Mouse (Mus musculus): ENCODE results near the gene Tmem258. TPM values are rescaled to one million over a fixed set of nuclear protein-coding genes. Genes with fewer than 3 reads are reported as not detected.

Gene Tmem258
- polyA plus RNA-seq, 1 experiment from 2014 or later = 349 TPM

DNA sequence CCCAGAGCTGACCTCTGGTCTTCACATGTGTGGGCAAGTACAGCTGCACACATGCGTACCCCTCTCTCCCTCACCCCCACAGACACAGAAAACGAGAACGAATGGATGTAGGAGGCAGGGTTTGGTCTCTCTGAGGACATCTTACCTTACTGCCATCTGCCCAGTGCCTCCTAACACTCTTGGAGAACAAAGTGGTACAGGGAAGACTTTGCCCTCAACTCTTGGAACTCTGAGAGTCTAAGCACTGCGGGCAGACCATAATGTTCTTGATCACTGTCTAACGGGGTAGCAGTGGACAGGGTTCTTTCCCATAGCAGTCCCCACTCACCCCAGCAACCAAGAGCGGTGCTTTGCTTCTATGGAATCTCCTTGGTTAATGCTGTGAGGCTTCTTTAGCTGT lies 14.8 kb upstream of the Tmem258 start:
- 0 out of 2 replicates have a peak, but pooled peaks cover 7% of the 10 kb centered on the region for H3K4me1 ChIP-seq (replicated peaks; ENCODE audit: control insufficient read depth, insufficient read depth, low read length)
- H3K9me3 ChIP-seq (ENCODE audit: control insufficient read depth, low read length) = no peaks in the 10 kb centered on the region
- no peak overlapping the region for H3K4me3 ChIP-seq (ENCODE audit: low read depth, low read length)
- H3K27ac ChIP-seq (ENCODE audit: low read depth, low read length) = no peak overlapping the region
- no peak overlapping the region for H3K9ac ChIP-seq (ENCODE audit: low read depth, low read length)
- WGBS = 95% methylated on average over 6 of the region's 6 CpGs
- H3K36me3 ChIP-seq (ENCODE audit: control insufficient read depth, insufficient read depth, low read length) = peaks cover 37% of the 10 kb centered on the region
- no peaks in the 10 kb centered on the region for H3K27me3 ChIP-seq (ENCODE audit: control insufficient read depth, insufficient read depth, low read length)
- no peak for DNase-seq (ENCODE audit: low spot score)
- ATAC-seq (ENCODE audit: low FRiP score) = no peak
- no peak overlapping the region for H3K4me2 ChIP-seq (replicated peaks; ENCODE audit: low read depth, low read length)

DNA sequence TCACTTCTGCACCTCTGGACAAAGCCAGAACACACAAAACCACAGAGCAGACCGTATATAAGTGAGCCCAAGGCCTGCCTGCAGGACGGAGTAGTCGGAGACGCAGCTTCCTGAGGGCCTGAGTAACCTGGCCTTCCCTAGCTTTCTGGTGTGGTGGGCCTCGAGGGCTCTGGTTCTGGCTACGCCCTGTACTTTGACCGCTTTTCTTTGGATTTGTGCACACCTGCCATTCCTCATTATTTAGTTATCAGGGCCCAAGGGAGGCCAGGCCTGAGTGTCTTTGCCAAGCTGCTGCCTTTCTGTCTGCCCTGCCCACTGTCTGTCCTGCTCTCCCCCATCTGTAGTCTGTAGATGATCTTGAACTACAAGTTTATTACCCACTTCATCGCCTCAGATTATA lies 13.9 kb upstream of the Tmem258 start:
- Histone ChIP-seq H3K4me3 (ENCODE audit: low read depth, low read length) (no peak overlapping the region), H3K9me3 (ENCODE audit: control insufficient read depth, low read length) (no peaks in the 10 kb centered on the region), H3K4me2 (replicated peaks; ENCODE audit: low read depth, low read length) (no peak overlapping the region), H3K4me1 (replicated peaks; ENCODE audit: control insufficient read depth, insufficient read depth, low read length) (0 out of 2 replicates have a peak, but pooled peaks cover under 1% of the 10 kb centered on the region), H3K36me3 (ENCODE audit: control insufficient read depth, insufficient read depth, low read length) (peaks cover 43% of the 10 kb centered on the region), H3K27ac (ENCODE audit: low read depth, low read length) (no peak overlapping the region), H3K27me3 (ENCODE audit: control insufficient read depth, insufficient read depth, low read length) (no peaks in the 10 kb centered on the region), H3K9ac (ENCODE audit: low read depth, low read length) (no peak overlapping the region)
- ATAC-seq (ENCODE audit: low FRiP score) (no peak), DNase-seq (ENCODE audit: low spot score) (no peak)
- WGBS = 89% methylated on average over 8 of the region's 8 CpGs

DNA sequence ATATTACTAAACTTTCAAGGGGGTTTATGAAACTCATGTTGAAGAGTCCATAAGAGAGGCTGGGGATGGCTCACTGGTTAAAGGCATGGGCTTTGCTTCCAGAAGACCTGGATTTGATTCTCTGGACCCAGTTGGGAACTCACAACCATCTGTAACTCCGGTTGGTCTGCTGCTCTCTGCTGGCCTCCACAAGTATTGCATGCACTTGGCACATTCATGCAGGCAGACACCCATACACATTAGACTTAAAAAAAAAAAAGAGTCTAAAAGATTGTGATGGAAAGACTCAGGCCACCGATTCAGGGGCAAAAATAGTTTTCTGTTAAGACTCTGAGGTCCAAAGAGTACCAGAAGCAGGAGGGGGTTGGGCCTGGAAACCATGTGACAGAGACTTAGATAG lies 13.0 kb upstream of the Tmem258 start:
- H3K4me3 ChIP-seq (ENCODE audit: low read depth, low read length) = no peak overlapping the region
- ATAC-seq (ENCODE audit: low FRiP score) (peak; percentile 15; the same call in 1 of the 2 replicates), DNase-seq (ENCODE audit: low spot score) (peak; percentile 82)
- no peak overlapping the region for H3K27ac ChIP-seq (ENCODE audit: low read depth, low read length)
- WGBS = 53% methylated on average over 2 of the region's 2 CpGs
- no peaks in the 10 kb centered on the region for H3K9me3 ChIP-seq (ENCODE audit: control insufficient read depth, low read length)
- H3K27me3 ChIP-seq (ENCODE audit: control insufficient read depth, insufficient read depth, low read length) = no peaks in the 10 kb centered on the region
- no peak overlapping the region for H3K4me2 ChIP-seq (replicated peaks; ENCODE audit: low read depth, low read length)
- no peak overlapping the region for H3K9ac ChIP-seq (ENCODE audit: low read depth, low read length)
- H3K4me1 ChIP-seq (replicated peaks; ENCODE audit: control insufficient read depth, insufficient read depth, low read length) = no peaks in the 10 kb centered on the region
- peaks cover 43% of the 10 kb centered on the region for H3K36me3 ChIP-seq (ENCODE audit: control insufficient read depth, insufficient read depth, low read length)

DNA sequence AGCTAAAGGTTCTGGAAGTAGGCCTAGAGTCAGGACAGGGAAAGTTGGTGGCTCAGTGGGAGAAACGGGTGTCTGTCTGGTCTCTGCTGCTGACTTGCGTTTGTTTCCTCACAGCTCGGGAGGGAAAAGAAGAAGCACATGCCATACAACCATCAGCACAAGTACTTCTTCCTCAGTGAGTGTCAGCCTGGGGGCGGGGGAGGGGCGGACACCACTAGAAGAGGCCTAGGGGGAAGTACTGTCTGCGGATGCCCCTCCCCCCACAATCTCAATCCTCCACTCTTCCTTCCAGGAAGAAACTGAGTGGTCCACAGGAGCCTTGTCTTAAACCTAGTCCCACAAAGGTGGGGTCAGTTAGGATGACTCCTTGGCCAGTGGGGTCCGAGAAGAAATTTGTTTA lies 12.5 kb upstream of the Tmem258 start:
- Histone ChIP-seq H3K4me3 (ENCODE audit: low read depth, low read length) (no peak overlapping the region), H3K4me1 (replicated peaks; ENCODE audit: control insufficient read depth, insufficient read depth, low read length) (no peaks in the 10 kb centered on the region), H3K27me3 (ENCODE audit: control insufficient read depth, insufficient read depth, low read length) (no peaks in the 10 kb centered on the region), H3K9ac (ENCODE audit: low read depth, low read length) (no peak overlapping the region), H3K27ac (ENCODE audit: low read depth, low read length) (no peak overlapping the region), H3K9me3 (ENCODE audit: control insufficient read depth, low read length) (no peaks in the 10 kb centered on the region), H3K36me3 (ENCODE audit: control insufficient read depth, insufficient read depth, low read length) (peaks cover 38% of the 10 kb centered on the region), H3K4me2 (replicated peaks; ENCODE audit: low read depth, low read length) (no peak overlapping the region)
- DNase-seq (ENCODE audit: low spot score) (no peak), ATAC-seq (ENCODE audit: low FRiP score) (no peak)
- 80% methylated on average over 7 of the region's 7 CpGs for WGBS

DNA sequence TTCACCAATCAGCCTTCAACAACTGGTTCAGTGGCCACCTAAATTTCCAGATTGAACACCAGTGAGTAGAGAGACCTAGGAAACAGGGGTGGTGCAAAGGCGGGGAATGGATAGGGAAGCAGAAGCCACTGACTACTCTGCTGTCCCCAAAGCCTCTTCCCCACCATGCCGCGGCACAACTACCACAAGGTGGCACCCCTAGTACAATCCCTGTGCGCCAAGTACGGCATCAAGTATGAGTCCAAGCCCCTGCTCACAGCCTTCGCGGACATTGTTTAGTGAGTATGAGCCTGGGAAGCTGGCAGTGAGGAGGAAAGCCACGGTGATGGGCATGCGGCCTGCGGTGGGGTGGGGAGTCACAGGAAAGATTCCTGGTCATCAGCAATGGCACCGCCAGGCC lies 9.5 kb upstream of the Tmem258 start:
- H3K36me3 ChIP-seq (ENCODE audit: control insufficient read depth, insufficient read depth, low read length) = peaks cover 19% of the 10 kb centered on the region
- no peak overlapping the region for H3K9ac ChIP-seq (ENCODE audit: low read depth, low read length)
- H3K27me3 ChIP-seq (ENCODE audit: control insufficient read depth, insufficient read depth, low read length) = no peaks in the 10 kb centered on the region
- no peak overlapping the region for H3K27ac ChIP-seq (ENCODE audit: low read depth, low read length)
- DNase-seq (ENCODE audit: low spot score) = no peak
- H3K4me1 ChIP-seq (replicated peaks; ENCODE audit: control insufficient read depth, insufficient read depth, low read length) = no peaks in the 10 kb centered on the region
- no peaks in the 10 kb centered on the region for H3K9me3 ChIP-seq (ENCODE audit: control insufficient read depth, low read length)
- ATAC-seq (ENCODE audit: low FRiP score) = no peak
- H3K4me2 ChIP-seq (replicated peaks; ENCODE audit: low read depth, low read length) = no peak overlapping the region
- 86% methylated on average over 11 of the region's 11 CpGs for WGBS
- no peak overlapping the region for H3K4me3 ChIP-seq (ENCODE audit: low read depth, low read length)

DNA sequence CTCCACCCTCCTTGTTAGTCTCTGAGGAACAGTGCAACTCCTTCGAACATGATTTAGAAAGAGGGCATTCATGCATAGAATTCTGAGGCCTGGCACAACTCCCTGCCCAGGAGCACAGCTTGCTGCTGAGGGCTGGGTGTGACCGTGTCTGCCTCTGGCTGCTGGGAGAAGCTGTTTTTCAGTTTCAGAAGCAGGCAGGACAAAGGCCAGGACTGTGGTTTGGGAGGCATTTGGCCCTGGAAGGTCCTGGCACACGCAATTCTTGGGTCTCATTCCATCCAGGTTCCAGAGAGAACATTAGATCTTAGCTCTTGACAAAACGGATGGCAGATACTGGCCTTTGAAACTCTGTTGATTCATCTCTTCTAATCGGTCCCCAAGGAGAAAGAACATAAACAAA lies 8.6 kb upstream of the Tmem258 start:
- no peak overlapping the region for H3K27ac ChIP-seq (ENCODE audit: low read depth, low read length)
- no peaks in the 10 kb centered on the region for H3K9me3 ChIP-seq (ENCODE audit: control insufficient read depth, low read length)
- DNase-seq (ENCODE audit: low spot score) = no peak
- no peak for ATAC-seq (ENCODE audit: low FRiP score)
- no peaks in the 10 kb centered on the region for H3K4me1 ChIP-seq (replicated peaks; ENCODE audit: control insufficient read depth, insufficient read depth, low read length)
- no peak overlapping the region for H3K4me2 ChIP-seq (replicated peaks; ENCODE audit: low read depth, low read length)
- no peaks in the 10 kb centered on the region for H3K27me3 ChIP-seq (ENCODE audit: control insufficient read depth, insufficient read depth, low read length)
- peaks cover 23% of the 10 kb centered on the region; the same call in 1 of the 2 replicates for H3K36me3 ChIP-seq (ENCODE audit: control insufficient read depth, insufficient read depth, low read length)
- no peak overlapping the region for H3K4me3 ChIP-seq (ENCODE audit: low read depth, low read length)
- H3K9ac ChIP-seq (ENCODE audit: low read depth, low read length) = no peak overlapping the region
- WGBS = 78% methylated on average over 5 of the region's 5 CpGs

DNA sequence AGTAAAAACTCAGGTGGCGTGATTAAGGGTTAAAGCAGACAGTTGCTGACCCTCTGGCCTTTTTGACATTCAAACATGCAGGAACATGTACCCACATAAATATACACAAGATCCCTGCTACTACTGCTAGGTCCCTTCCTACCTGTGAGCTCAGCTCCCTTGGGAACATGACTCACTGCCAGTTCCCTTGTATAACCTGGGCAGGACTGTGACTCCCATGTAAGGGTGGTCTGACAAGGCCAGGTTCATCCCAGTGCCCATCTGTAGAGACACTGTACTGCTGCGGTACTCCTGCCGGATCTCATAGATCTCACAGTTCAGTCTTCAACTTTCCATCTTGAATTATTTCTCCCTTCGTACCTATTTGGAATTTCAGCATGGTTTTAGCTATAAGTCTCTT lies 6.7 kb upstream of the Tmem258 start:
- 88% methylated on average over 4 of the region's 4 CpGs for WGBS
- Histone ChIP-seq H3K4me1 (replicated peaks; ENCODE audit: control insufficient read depth, insufficient read depth, low read length) (no peaks in the 10 kb centered on the region), H3K4me3 (ENCODE audit: low read depth, low read length) (no peak overlapping the region), H3K4me2 (replicated peaks; ENCODE audit: low read depth, low read length) (no peak overlapping the region), H3K27ac (ENCODE audit: low read depth, low read length) (no peak overlapping the region), H3K9ac (ENCODE audit: low read depth, low read length) (no peak overlapping the region), H3K27me3 (ENCODE audit: control insufficient read depth, insufficient read depth, low read length) (no peaks in the 10 kb centered on the region), H3K36me3 (ENCODE audit: control insufficient read depth, insufficient read depth, low read length) (peaks cover 28% of the 10 kb centered on the region; the same call in 1 of the 2 replicates), H3K9me3 (ENCODE audit: control insufficient read depth, low read length) (no peaks in the 10 kb centered on the region)
- ATAC-seq (ENCODE audit: low FRiP score) = no peak
- no peak for DNase-seq (ENCODE audit: low spot score)

DNA sequence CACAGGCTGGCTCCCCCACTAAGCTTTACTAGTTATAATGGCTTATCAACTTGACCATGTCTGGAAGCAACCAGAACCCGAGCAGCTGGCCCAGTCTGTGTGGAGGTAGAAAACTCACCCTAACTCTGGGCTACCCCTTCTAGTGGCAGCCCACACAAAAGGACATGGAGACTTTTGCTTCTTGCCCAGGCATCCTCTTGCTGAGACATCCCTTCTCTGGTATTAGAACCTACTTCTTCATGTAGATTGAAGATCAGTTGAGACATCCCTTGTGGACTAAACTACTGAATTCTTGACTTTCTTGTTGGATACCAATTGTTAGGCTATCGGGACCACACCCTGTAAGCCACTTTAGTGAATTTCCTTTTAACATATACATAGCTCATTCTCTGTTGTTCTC lies 5.5 kb upstream of the Tmem258 start:
- no peak for ATAC-seq (ENCODE audit: low FRiP score)

DNA sequence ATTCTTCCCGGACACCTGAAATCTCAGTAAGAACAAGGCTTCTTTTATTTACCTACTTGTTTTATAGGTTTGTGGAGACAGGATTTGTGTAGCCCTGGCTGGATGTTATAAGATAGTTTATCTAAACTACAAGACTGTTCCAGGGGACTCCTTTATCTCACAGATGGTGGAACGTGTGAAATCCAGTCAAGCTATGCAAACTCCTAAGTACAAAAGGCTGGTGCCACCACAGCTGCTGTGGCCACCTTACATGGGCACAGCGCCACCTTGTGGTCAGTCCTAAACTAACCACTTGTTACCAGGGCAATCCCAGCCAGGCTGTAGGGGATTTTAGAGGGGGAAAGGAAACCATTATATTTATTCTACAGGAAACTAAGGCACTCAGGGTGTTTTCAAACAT lies 5.1 kb upstream of the Tmem258 start:
- Histone ChIP-seq H3K4me3 (ENCODE audit: low read depth, low read length) (no peak overlapping the region), H3K27me3 (ENCODE audit: control insufficient read depth, insufficient read depth, low read length) (no peaks in the 10 kb centered on the region), H3K9me3 (ENCODE audit: control insufficient read depth, low read length) (no peaks in the 10 kb centered on the region), H3K36me3 (ENCODE audit: control insufficient read depth, insufficient read depth, low read length) (peaks cover 19% of the 10 kb centered on the region; the same call in 1 of the 2 replicates), H3K9ac (ENCODE audit: low read depth, low read length) (no peak overlapping the region), H3K4me2 (replicated peaks; ENCODE audit: low read depth, low read length) (no peak overlapping the region), H3K4me1 (replicated peaks; ENCODE audit: control insufficient read depth, insufficient read depth, low read length) (peaks cover 7% of the 10 kb centered on the region), H3K27ac (ENCODE audit: low read depth, low read length) (no peak overlapping the region)
- 29% methylated on average over 3 of the region's 3 CpGs for WGBS
- peak; percentile 34; the same call in 1 of the 2 replicates for ATAC-seq (ENCODE audit: low FRiP score)
- peak; percentile 92 for DNase-seq (ENCODE audit: low spot score)

More for the DNA sequence above, 5.5 kb upstream of the Tmem258 start:
- Histone ChIP-seq H3K4me1 (replicated peaks; ENCODE audit: control insufficient read depth, insufficient read depth, low read length) (peaks cover 7% of the 10 kb centered on the region), H3K9ac (ENCODE audit: low read depth, low read length) (no peak overlapping the region), H3K9me3 (ENCODE audit: control insufficient read depth, low read length) (no peaks in the 10 kb centered on the region), H3K4me3 (ENCODE audit: low read depth, low read length) (no peak overlapping the region), H3K27ac (ENCODE audit: low read depth, low read length) (no peak overlapping the region), H3K36me3 (ENCODE audit: control insufficient read depth, insufficient read depth, low read length) (peaks cover 19% of the 10 kb centered on the region; the same call in 1 of the 2 replicates), H3K4me2 (replicated peaks; ENCODE audit: low read depth, low read length) (no peak overlapping the region), H3K27me3 (ENCODE audit: control insufficient read depth, insufficient read depth, low read length) (no peaks in the 10 kb centered on the region)
- no peak for DNase-seq (ENCODE audit: low spot score)
- WGBS = 87% methylated on average over 2 of the region's 2 CpGs

Measured in hindbrain, embryonic 11.5 days (tissue).